Mouse (Mus musculus) midbrain, embryonic 11.5 days (tissue): Measurements from ENCODE around the gene Notch3. TPM values are rescaled to one million over a fixed set of nuclear protein-coding genes. Genes with fewer than 3 reads are reported as not detected.
"Not testable (repeated sequence)": the region's sequence is repeated elsewhere in the genome, so short reads cannot be mapped to it uniquely, and the experiment has no call there.

Experiments used
- ATAC-seq: fragments of 200-750 bp; cut with Nextera tagmentation; 2 replicates; pipeline ENCODE4 v1.8.0; 2017; ENCODE audit warnings: moderate TSS enrichment, moderate library complexity; ENCODE audit not compliant: low FRiP score
- DNase-seq: peaks from one replicate; pipeline ENCODE4 v3.0.0; 2015; ENCODE audit warnings: low spot score; ENCODE audit errors: missing footprints
- H3K27ac ChIP-seq: fragments of 300-500 bp; sonication (generic); 2 replicates; pipeline ENCODE4 v1.5.1; 2014; ENCODE audit warnings: low read depth, low read length
- H3K27me3 ChIP-seq: fragments of 300-500 bp; sonication (generic); 2 replicates; pipeline ENCODE4 v1.6.1; 2014; ENCODE audit warnings: mild to moderate bottlenecking, low read length, moderate library complexity, mixed read lengths; ENCODE audit not compliant: control insufficient read depth, insufficient read depth
- H3K36me3 ChIP-seq: fragments of 300-500 bp; sonication (generic); 2 replicates; pipeline ENCODE4 v1.6.1; 2014; ENCODE audit warnings: mild to moderate bottlenecking, low read length, moderate library complexity, mixed read lengths; ENCODE audit not compliant: control insufficient read depth, insufficient read depth
- H3K4me1 ChIP-seq: fragments of 300-500 bp; sonication (generic); 2 replicates; pipeline ENCODE4 v1.6.1; 2014; ENCODE audit warnings: low read length; ENCODE audit not compliant: control insufficient read depth, insufficient read depth
- H3K4me2 ChIP-seq: fragments of 300-500 bp; sonication (generic); 2 replicates; pipeline ENCODE4 v1.6.1; 2014; ENCODE audit warnings: mild to moderate bottlenecking, moderate library complexity
- H3K4me3 ChIP-seq: fragments of 300-500 bp; sonication (generic); 2 replicates; pipeline ENCODE4 v1.5.1; 2014; ENCODE audit warnings: low read depth, low read length
- H3K9ac ChIP-seq: fragments of 300-500 bp; sonication (generic); 2 replicates; pipeline ENCODE4 v1.6.1; 2014; ENCODE audit warnings: low read length
- H3K9me3 ChIP-seq: fragments of 300-500 bp; sonication (generic); 2 replicates; pipeline ENCODE4 v1.6.1; 2016; ENCODE audit warnings: low read length; ENCODE audit not compliant: control insufficient read depth
- WGBS: fragments of 180-500 bp; shearing (Covaris S2); extraction: QIAGEN DNeasy Blood & Tissue Kit; methylation state at CpG from one replicate; pipeline ENCODE4 v1.1.7; 2014; 5-methylcytosine and 5-hydroxymethylcytosine counted together
- polyA plus RNA-seq: library from polyadenylated mRNA; unstranded; fragments of >200 nt; fragmentation: Nextera tagmentation; extraction: Ambion mirVana; gene quantifications from 2 replicates; pipeline ENCODE4 v1.2.1, GENCODE M21; 2014

Notch3 gene
- polyA plus RNA-seq, 1 experiment from 2014 or later: 21.4 TPM

GRCm38 (mm10) chr17:32109201-32109940 is 57.3 kb downstream of the Notch3 start:
- no peak overlapping the region for H3K4me2 ChIP-seq
- no peak for ATAC-seq
- H3K9me3 ChIP-seq: no peaks in the 10 kb centered on the region
- 79% methylated on average over 6 of the region's 6 CpGs for WGBS
- no peaks in the 10 kb centered on the region for H3K36me3 ChIP-seq
- H3K27ac ChIP-seq: no peak overlapping the region
- H3K27me3 ChIP-seq: peaks cover 12% of the 10 kb centered on the region; the same call in 1 of the 2 replicates
- H3K9ac ChIP-seq: no peak overlapping the region
- H3K4me3 ChIP-seq: no peak overlapping the region
- H3K4me1 ChIP-seq: peaks cover 8% of the 10 kb centered on the region
- no peak for DNase-seq

- ATAC-seq, DNase-seq, H3K9ac ChIP-seq, H3K4me1 ChIP-seq, H3K4me2 ChIP-seq, H3K27ac ChIP-seq, H3K4me3 ChIP-seq, H3K27me3 ChIP-seq, H3K36me3 ChIP-seq, H3K9me3 ChIP-seq: not testable (repeated sequence)
- 82% methylated on average over 5 of the region's 5 CpGs for WGBS
Measured at GRCm38 (mm10) chr17:32108320-32109011, 58.2 kb downstream of the Notch3 start.

DNA sequence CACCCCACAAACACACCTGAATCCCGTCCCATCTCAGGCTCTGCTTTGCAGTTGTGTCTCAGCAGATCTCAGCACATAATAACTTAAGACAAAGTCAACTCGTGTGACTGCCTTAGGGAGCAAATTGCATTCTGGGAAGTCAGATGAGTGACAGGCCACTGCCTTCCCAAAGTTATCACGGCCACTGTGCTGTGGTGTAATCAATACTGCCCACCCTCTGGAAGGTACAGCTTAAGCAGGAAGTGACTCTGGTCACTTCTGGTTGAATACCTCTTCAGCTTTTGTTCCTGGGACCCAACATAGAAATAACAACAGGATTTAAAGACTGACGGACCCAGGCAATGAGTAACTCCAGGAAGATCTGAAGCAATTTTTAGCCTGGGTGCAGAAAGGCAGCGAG is 58.8 kb downstream of the Notch3 start:
- H3K4me3 ChIP-seq: no peak overlapping the region
- H3K4me1 ChIP-seq: no peaks in the 10 kb centered on the region
- WGBS: 68% methylated on average over 5 of the region's 5 CpGs
- no peak for ATAC-seq
- no peak overlapping the region for H3K9ac ChIP-seq
- DNase-seq: no peak
- no peaks in the 10 kb centered on the region for H3K9me3 ChIP-seq
- H3K36me3 ChIP-seq: no peaks in the 10 kb centered on the region
- no peak overlapping the region for H3K27ac ChIP-seq
- no peak overlapping the region for H3K4me2 ChIP-seq
- peaks cover 1% of the 10 kb centered on the region; the same call in 1 of the 2 replicates for H3K27me3 ChIP-seq

DNA sequence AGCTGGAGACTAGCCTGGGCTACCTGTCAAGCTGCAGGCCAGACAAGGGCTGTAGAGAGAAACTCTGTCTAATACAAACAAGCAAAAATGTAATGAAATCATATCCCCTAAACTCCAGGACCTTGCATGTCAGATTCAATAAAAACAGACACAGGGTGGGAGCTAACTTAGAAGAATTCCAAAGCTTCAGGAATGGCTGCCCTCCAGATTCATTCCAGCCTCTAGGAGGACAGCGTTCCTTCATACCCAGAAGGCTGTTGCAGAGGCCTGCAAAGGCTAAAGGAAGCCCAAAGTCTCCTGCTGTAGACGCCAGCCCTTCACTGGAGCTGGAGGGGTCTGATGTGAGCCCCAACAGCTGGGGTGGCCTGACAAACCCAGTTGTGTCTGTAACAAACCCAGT is 60.3 kb downstream of the Notch3 start:
- Histone ChIP-seq H3K4me1 (no peaks in the 10 kb centered on the region), H3K4me3 (no peak overlapping the region), H3K36me3 (no peaks in the 10 kb centered on the region), H3K4me2 (no peak overlapping the region), H3K27ac (no peak overlapping the region), H3K9me3 (no peaks in the 10 kb centered on the region), H3K27me3 (no peaks in the 10 kb centered on the region), H3K9ac (no peak overlapping the region)
- DNase-seq (no peak), ATAC-seq (no peak)
- WGBS: 81% methylated on average over 2 of the region's 2 CpGs

- ATAC-seq: no peak
- no peak overlapping the region for H3K4me3 ChIP-seq
- H3K9me3 ChIP-seq: no peaks in the 10 kb centered on the region
- DNase-seq: no peak
- peaks cover 5% of the 10 kb centered on the region; the same call in 1 of the 2 replicates for H3K27me3 ChIP-seq
- no peaks in the 10 kb centered on the region for H3K4me1 ChIP-seq
- 16% methylated on average over 4 of the region's 4 CpGs for WGBS
- no peak overlapping the region for H3K4me2 ChIP-seq
- no peaks in the 10 kb centered on the region for H3K36me3 ChIP-seq
- no peak overlapping the region for H3K9ac ChIP-seq
- H3K27ac ChIP-seq: no peak overlapping the region
Measured at GRCm38 (mm10) chr17:32103054-32103453, 63.6 kb downstream of the Notch3 start.

DNA sequence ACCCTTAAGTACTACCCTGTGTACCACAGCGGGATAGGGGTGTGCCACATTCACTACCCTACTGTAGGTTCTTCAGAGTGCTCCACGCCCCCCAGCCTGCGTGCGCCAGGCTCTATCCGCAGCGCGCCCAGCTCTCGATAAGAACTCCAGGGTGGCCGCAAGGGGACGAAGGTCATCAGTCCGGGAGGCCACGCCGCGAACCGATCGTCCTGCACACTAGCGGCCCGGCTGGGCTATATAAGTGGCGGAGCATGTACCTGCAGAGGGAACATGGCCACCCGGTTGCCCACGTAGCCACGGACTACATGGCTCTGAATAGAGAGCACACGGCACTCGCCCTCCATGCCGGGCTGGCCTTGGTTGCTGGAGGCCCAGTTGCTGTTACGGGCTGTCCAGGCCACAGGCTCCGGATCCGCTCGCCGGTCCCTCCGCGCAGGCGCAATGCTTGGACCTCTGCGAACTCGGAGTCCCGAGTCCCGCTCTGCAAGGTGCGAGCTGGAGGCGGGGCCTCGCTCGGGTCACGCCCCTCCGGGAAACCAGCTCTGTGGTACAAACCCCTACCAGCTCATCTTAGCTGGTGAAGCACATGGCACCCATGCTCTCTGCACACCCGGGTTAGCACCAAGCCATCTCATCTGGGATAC is 66.6 kb downstream of the Notch3 start:
- ATAC-seq (peak; percentile 83), DNase-seq (peak; percentile 97)
- no peaks in the 10 kb centered on the region for H3K4me1 ChIP-seq
- H3K27me3 ChIP-seq: peaks cover 5% of the 10 kb centered on the region; the same call in 1 of the 2 replicates
- 2% methylated on average over 44 of the region's 44 CpGs for WGBS
- no peaks in the 10 kb centered on the region for H3K36me3 ChIP-seq
- peak overlapping the region; percentile 62 for H3K9ac ChIP-seq
- peak overlapping the region; percentile 77 for H3K4me2 ChIP-seq
- peak overlapping the region; percentile 35 for H3K4me3 ChIP-seq
- H3K9me3 ChIP-seq: no peaks in the 10 kb centered on the region
- no peak overlapping the region for H3K27ac ChIP-seq

- WGBS: 38% methylated on average over 8 of the region's 8 CpGs
- Histone ChIP-seq H3K4me2 (peak overlapping the region; percentile 77), H3K36me3 (no peaks in the 10 kb centered on the region), H3K9me3 (no peaks in the 10 kb centered on the region), H3K27me3 (peaks cover 5% of the 10 kb centered on the region; the same call in 1 of the 2 replicates), H3K9ac (peak overlapping the region; percentile 62), H3K4me1 (no peaks in the 10 kb centered on the region), H3K27ac (no peak overlapping the region), H3K4me3 (peak overlapping the region; percentile 35)
- ATAC-seq: peak; percentile 33; the same call in 1 of the 2 replicates
- DNase-seq: peak; percentile 86
Measured at GRCm38 (mm10) chr17:32099574-32099942, 67.1 kb downstream of the Notch3 start.

DNA sequence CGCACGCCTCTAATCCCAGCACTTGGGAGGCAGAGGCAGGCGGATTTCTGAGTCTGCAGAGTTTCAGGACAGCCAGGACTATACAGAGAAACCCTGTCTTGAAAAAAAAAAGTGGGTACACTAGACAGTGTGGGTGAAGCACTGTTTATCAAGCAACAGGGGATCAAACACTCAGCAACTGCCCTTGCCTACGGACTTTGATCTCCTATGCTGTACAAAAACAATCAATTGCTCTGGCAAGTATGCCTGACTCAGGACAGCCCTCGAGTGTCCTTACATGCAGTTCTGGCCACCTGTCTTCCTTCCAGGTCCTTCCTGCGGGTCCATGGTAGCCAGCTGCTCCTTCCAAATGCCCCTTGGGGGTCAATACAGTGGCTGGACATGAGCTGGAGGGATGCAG is 67.7 kb downstream of the Notch3 start:
- H3K9ac ChIP-seq, DNase-seq, H3K36me3 ChIP-seq, H3K9me3 ChIP-seq, ATAC-seq, H3K27ac ChIP-seq, H3K4me1 ChIP-seq, H3K27me3 ChIP-seq, H3K4me3 ChIP-seq, H3K4me2 ChIP-seq: not testable (repeated sequence)
- WGBS: 91% methylated on average over 6 of the region's 6 CpGs

GRCm38 (mm10) chr17:32097676-32098075 is 69.0 kb downstream of the Notch3 start:
- no peaks in the 10 kb centered on the region for H3K36me3 ChIP-seq
- peak; percentile 26 for DNase-seq
- no peak overlapping the region for H3K27ac ChIP-seq
- H3K27me3 ChIP-seq: peaks cover 5% of the 10 kb centered on the region; the same call in 1 of the 2 replicates
- ATAC-seq: no peak
- no peak overlapping the region for H3K4me3 ChIP-seq
- no peak overlapping the region for H3K9ac ChIP-seq
- WGBS: 85% methylated on average over 1 of the region's 1 CpGs
- H3K4me2 ChIP-seq: no peak overlapping the region
- no peaks in the 10 kb centered on the region for H3K4me1 ChIP-seq
- H3K9me3 ChIP-seq: no peaks in the 10 kb centered on the region; the same call in 1 of the 2 replicates
